Mouse (Mus musculus): ENCODE results near the gene Popdc2. TPM values are rescaled to one million over a fixed set of nuclear protein-coding genes. Genes with fewer than 3 reads are reported as not detected.

Popdc2 gene
- polyA plus RNA-seq, 1 experiment = 0.81 TPM

GRCm38 (mm10) chr16:38370633-38371374 is 8.8 kb downstream of the Popdc2 start:
- DNase-seq (ENCODE audit: low read depth) = no peak
- no peak for TF ChIP-seq CTCF (IDR thresholded peaks at IDR 0.05; ENCODE audit: borderline replicate concordance, extremely low read depth, insufficient read depth, insufficient read length)

- TF ChIP-seq POLR2A (IDR thresholded peaks at IDR 0.05; ENCODE audit: borderline replicate concordance, extremely low read depth, insufficient read depth, insufficient read length, poor library complexity, severe bottlenecking) (no peak), CTCF (IDR thresholded peaks at IDR 0.05; ENCODE audit: borderline replicate concordance, extremely low read depth, insufficient read depth, insufficient read length) (no peak)
- DNase-seq (ENCODE audit: low read depth) = no peak
Measured at GRCm38 (mm10) chr16:38371705-38372296, 9.8 kb downstream of the Popdc2 start.

GRCm38 (mm10) chr16:38372876-38373275 is 10.9 kb downstream of the Popdc2 start:
- TF ChIP-seq POLR2A (IDR thresholded peaks at IDR 0.05; ENCODE audit: borderline replicate concordance, extremely low read depth, insufficient read depth, insufficient read length, poor library complexity, severe bottlenecking) (no peak), CTCF (IDR thresholded peaks at IDR 0.05; ENCODE audit: borderline replicate concordance, extremely low read depth, insufficient read depth, insufficient read length) (no peak)
- DNase-seq (ENCODE audit: low read depth) = no peak

- TF ChIP-seq CTCF (IDR thresholded peaks at IDR 0.05; ENCODE audit: borderline replicate concordance, extremely low read depth, insufficient read depth, insufficient read length) (no peak), POLR2A (IDR thresholded peaks at IDR 0.05; ENCODE audit: borderline replicate concordance, extremely low read depth, insufficient read depth, insufficient read length, poor library complexity, severe bottlenecking) (no peak)
- no peak for DNase-seq (ENCODE audit: low read depth)
Measured at GRCm38 (mm10) chr16:38373439-38373838, 11.4 kb downstream of the Popdc2 start.

GRCm38 (mm10) chr16:38373941-38374340 is 11.9 kb downstream of the Popdc2 start:
- DNase-seq (ENCODE audit: low read depth) = no peak
- TF ChIP-seq POLR2A (IDR thresholded peaks at IDR 0.05; ENCODE audit: borderline replicate concordance, extremely low read depth, insufficient read depth, insufficient read length, poor library complexity, severe bottlenecking) = no peak
- TF ChIP-seq CTCF (IDR thresholded peaks at IDR 0.05; ENCODE audit: borderline replicate concordance, extremely low read depth, insufficient read depth, insufficient read length) = no peak

GRCm38 (mm10) chr16:38374379-38375140 is 12.6 kb downstream of the Popdc2 start:
- peak; percentile 38 for DNase-seq (ENCODE audit: low read depth)
- no peak for TF ChIP-seq POLR2A (IDR thresholded peaks at IDR 0.05; ENCODE audit: borderline replicate concordance, extremely low read depth, insufficient read depth, insufficient read length, poor library complexity, severe bottlenecking)

GRCm38 (mm10) chr16:38375182-38375581 is 13.2 kb downstream of the Popdc2 start:
- TF ChIP-seq CTCF (IDR thresholded peaks at IDR 0.05; ENCODE audit: borderline replicate concordance, extremely low read depth, insufficient read depth, insufficient read length) (no peak), POLR2A (IDR thresholded peaks at IDR 0.05; ENCODE audit: borderline replicate concordance, extremely low read depth, insufficient read depth, insufficient read length, poor library complexity, severe bottlenecking) (no peak)
- no peak for DNase-seq (ENCODE audit: low read depth)

GRCm38 (mm10) chr16:38376163-38376840 is 14.3 kb downstream of the Popdc2 start:
- TF ChIP-seq CTCF (IDR thresholded peaks at IDR 0.05; ENCODE audit: borderline replicate concordance, extremely low read depth, insufficient read depth, insufficient read length) (no peak), POLR2A (IDR thresholded peaks at IDR 0.05; ENCODE audit: borderline replicate concordance, extremely low read depth, insufficient read depth, insufficient read length, poor library complexity, severe bottlenecking) (peak; percentile 51; the same call in 1 of the 2 replicates)
- DNase-seq (ENCODE audit: low read depth) = peak; percentile 88

- DNase-seq (ENCODE audit: low read depth) = no peak
- TF ChIP-seq CTCF (IDR thresholded peaks at IDR 0.05; ENCODE audit: borderline replicate concordance, extremely low read depth, insufficient read depth, insufficient read length) (no peak), POLR2A (IDR thresholded peaks at IDR 0.05; ENCODE audit: borderline replicate concordance, extremely low read depth, insufficient read depth, insufficient read length, poor library complexity, severe bottlenecking) (no peak)
Measured at GRCm38 (mm10) chr16:38376841-38377249, 14.8 kb downstream of the Popdc2 start.

GRCm38 (mm10) chr16:38377546-38377945 is 15.5 kb downstream of the Popdc2 start:
- DNase-seq (ENCODE audit: low read depth) = no peak
- TF ChIP-seq CTCF (IDR thresholded peaks at IDR 0.05; ENCODE audit: borderline replicate concordance, extremely low read depth, insufficient read depth, insufficient read length) (no peak), POLR2A (IDR thresholded peaks at IDR 0.05; ENCODE audit: borderline replicate concordance, extremely low read depth, insufficient read depth, insufficient read length, poor library complexity, severe bottlenecking) (no peak)

GRCm38 (mm10) chr16:38378591-38378990 is 16.6 kb downstream of the Popdc2 start:
- DNase-seq (ENCODE audit: low read depth) = no peak
- TF ChIP-seq POLR2A (IDR thresholded peaks at IDR 0.05; ENCODE audit: borderline replicate concordance, extremely low read depth, insufficient read depth, insufficient read length, poor library complexity, severe bottlenecking) = no peak

All from brain, embryonic 14.5 days (tissue).